29 mouse cellular contexts compared by ENCODE assay signal in the genomic region with DNA sequence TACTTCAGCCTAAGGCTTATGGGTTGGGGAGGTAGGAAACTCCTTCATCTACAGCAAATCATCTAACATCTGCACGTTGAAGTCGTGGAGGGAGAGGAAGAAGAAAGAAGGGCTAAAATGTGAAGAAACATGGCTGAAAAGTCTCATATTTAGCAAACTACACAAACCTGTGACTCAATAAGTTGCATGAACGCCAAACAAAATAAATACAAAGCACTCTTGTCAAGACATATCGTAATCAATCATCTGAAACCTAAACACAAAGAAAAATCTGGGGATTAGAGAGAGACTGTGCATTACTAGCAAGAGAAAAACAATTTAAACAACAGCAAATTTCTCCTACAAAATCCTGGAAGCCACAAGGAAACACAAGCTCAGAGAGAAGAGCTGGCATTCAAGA.
DNase-seq lines count a peak whose midpoint lies in the region; ATAC-seq and TF ChIP-seq lines count a peak whose summit lies in the region.
"Had no signal": no experiment of that assay in that cellular context is flagged by ENCODE, and none has a peak within 500 bp of the region (broad histone marks: within the 10 kb centered on the region; RNA-seq: fewer than 3 reads in every experiment).

No protein-coding gene starts in this region.

- H3K27ac ChIP-seq in embryonic facial prominence, embryonic 14.5 days (replicated peaks; ENCODE audit: low read depth, low read length): 0 out of 2 replicates have a peak overlapping the region, but pooled peaks have one; percentile 28
- H3K27ac ChIP-seq in limb, embryonic 14.5 days (replicated peaks; ENCODE audit: low read depth, low read length): no peak overlapping the region
- no peak overlapping the region for H3K27ac ChIP-seq in forebrain, embryonic 15.5 days (replicated peaks)
- H3K27ac ChIP-seq: heart, embryonic 13.5 days; hindbrain, postnatal 0 days; layer of hippocampus, adult 2 months; left cerebral cortex, adult 2 months; limb, embryonic 13.5 days; liver, embryonic 13.5 days; macrophage; stomach, embryonic 15.5 days had no signal

- 54% methylated on average over 4 of the region's 4 CpGs for WGBS in embryonic facial prominence, embryonic 14.5 days
- 87% methylated on average over 4 of the region's 4 CpGs for WGBS in limb, embryonic 14.5 days
- WGBS in forebrain, embryonic 15.5 days: 89% methylated on average over 4 of the region's 4 CpGs
- WGBS in lung, adult 2 months: 55% methylated on average over 4 of the region's 4 CpGs

- H3K4me2 ChIP-seq in embryonic facial prominence, embryonic 14.5 days (ENCODE audit: low read depth, low read length): no peak overlapping the region
- H3K4me2 ChIP-seq in limb, embryonic 14.5 days (replicated peaks; ENCODE audit: low read depth, low read length, severe bottlenecking): no peak overlapping the region
- H3K4me2 ChIP-seq in forebrain, embryonic 15.5 days (replicated peaks): no peak overlapping the region
- H3K4me2 ChIP-seq: heart, embryonic 13.5 days; limb, embryonic 13.5 days; liver, embryonic 13.5 days; stomach, embryonic 15.5 days had no signal

- TF ChIP-seq CTCF in lung, adult 2 months (IDR thresholded peaks at IDR 0.05; ENCODE audit: insufficient read depth, low read length): no peak

- H3K36me3 ChIP-seq in embryonic facial prominence, embryonic 14.5 days (ENCODE audit: control insufficient read depth, insufficient read depth, low read length): no peaks in the 10 kb centered on the region
- no peaks in the 10 kb centered on the region for H3K36me3 ChIP-seq in limb, embryonic 14.5 days (ENCODE audit: control insufficient read depth, insufficient read depth, low read length)
- no peaks in the 10 kb centered on the region for H3K36me3 ChIP-seq in forebrain, embryonic 15.5 days
- H3K36me3 ChIP-seq: heart, embryonic 13.5 days; limb, embryonic 13.5 days; liver, embryonic 13.5 days; stomach, embryonic 15.5 days had no signal

- no peak for ATAC-seq in embryonic facial prominence, embryonic 14.5 days (ENCODE audit: low read depth)
- ATAC-seq in limb, embryonic 14.5 days (ENCODE audit: low FRiP score, low read depth): no peak
- ATAC-seq in forebrain, embryonic 15.5 days (replicated peaks): no peak
- ATAC-seq: forebrain, postnatal 0 days; hindbrain, postnatal 0 days; intestine, embryonic 16.5 days had no signal

- no peaks in the 10 kb centered on the region for H3K27me3 ChIP-seq in embryonic facial prominence, embryonic 14.5 days (replicated peaks; ENCODE audit: control insufficient read depth, insufficient read depth, low read length)
- no peaks in the 10 kb centered on the region for H3K27me3 ChIP-seq in limb, embryonic 14.5 days (ENCODE audit: control insufficient read depth, insufficient read depth, low read length)
- H3K27me3 ChIP-seq in forebrain, embryonic 15.5 days: no peaks in the 10 kb centered on the region
- H3K27me3 ChIP-seq: heart, embryonic 13.5 days; limb, embryonic 13.5 days; liver, embryonic 13.5 days; stomach, embryonic 15.5 days had no signal

- no peak for TF ChIP-seq POLR2A in limb, embryonic 14.5 days (IDR thresholded peaks at IDR 0.05; ENCODE audit: borderline replicate concordance, extremely low read depth, insufficient read depth, insufficient read length)
- TF ChIP-seq POLR2A in lung, adult 2 months (IDR thresholded peaks at IDR 0.05; ENCODE audit: borderline replicate concordance, extremely low read depth, low read depth, low read length): no peak

- no peak overlapping the region for H3K9ac ChIP-seq in embryonic facial prominence, embryonic 14.5 days (ENCODE audit: low read depth, low read length)
- no peak overlapping the region for H3K9ac ChIP-seq in limb, embryonic 14.5 days (ENCODE audit: low read depth, low read length, severe bottlenecking)
- H3K9ac ChIP-seq in forebrain, embryonic 15.5 days (replicated peaks): no peak overlapping the region
- H3K9ac ChIP-seq: forebrain, postnatal 0 days; heart, embryonic 13.5 days; limb, embryonic 13.5 days; liver, embryonic 13.5 days; stomach, embryonic 15.5 days had no signal

- peaks cover 28% of the 10 kb centered on the region for H3K4me1 ChIP-seq in embryonic facial prominence, embryonic 14.5 days (ENCODE audit: control insufficient read depth, insufficient read depth, low read length)
- H3K4me1 ChIP-seq in limb, embryonic 14.5 days (ENCODE audit: control insufficient read depth, insufficient read depth, low read length): peaks cover 28% of the 10 kb centered on the region
- peaks cover 31% of the 10 kb centered on the region for H3K4me1 ChIP-seq in forebrain, embryonic 15.5 days
- no peaks in the 10 kb centered on the region for H3K4me1 ChIP-seq in lung, adult 2 months (ENCODE audit: control insufficient read depth, insufficient read depth, low read length)

- H3K9me3 ChIP-seq in embryonic facial prominence, embryonic 14.5 days (ENCODE audit: control insufficient read depth, low read length): no peaks in the 10 kb centered on the region
- no peaks in the 10 kb centered on the region for H3K9me3 ChIP-seq in limb, embryonic 14.5 days (ENCODE audit: control insufficient read depth, low read length)
- no peaks in the 10 kb centered on the region for H3K9me3 ChIP-seq in forebrain, embryonic 15.5 days
- H3K9me3 ChIP-seq: heart, embryonic 13.5 days; limb, embryonic 13.5 days; liver, embryonic 13.5 days; stomach, embryonic 15.5 days had no signal

- no peak overlapping the region for H3K4me3 ChIP-seq in embryonic facial prominence, embryonic 14.5 days (ENCODE audit: low read depth, low read length)
- H3K4me3 ChIP-seq in limb, embryonic 14.5 days (replicated peaks; ENCODE audit: low read length): no peak overlapping the region
- H3K4me3 ChIP-seq in forebrain, embryonic 15.5 days: no peak overlapping the region
- no peak overlapping the region for H3K4me3 ChIP-seq in lung, adult 2 months (replicated peaks; ENCODE audit: extremely low read depth, low read depth, low read length)
- H3K4me3 ChIP-seq: heart, embryonic 13.5 days; layer of hippocampus, adult 2 months; left cerebral cortex, adult 2 months; limb, embryonic 13.5 days; liver, embryonic 13.5 days; stomach, embryonic 15.5 days had no signal

- peak; percentile 53 for DNase-seq in 3134 (ENCODE audit: extremely low read depth, insufficient read length, low spot score)
- DNase-seq in 3T3-L1 (ENCODE audit: low read depth, low spot score): peak; percentile 95
- DNase-seq in embryonic facial prominence, embryonic 14.5 days (ENCODE audit: low spot score): peak; percentile 34
- peak; percentile 2 for DNase-seq in limb, embryonic 14.5 days (ENCODE audit: low spot score)
- no peak for DNase-seq in lung, adult 2 months
- DNase-seq: adrenal gland, postnatal 25 days; cerebellum, adult 11-12 months; cerebellum, adult 9-11 months; embryo, embryonic 11 days; forebrain, postnatal 0 days; heart, postnatal 10 days; kidney, adult 8-10 months; kidney, postnatal 25 days; liver, embryonic 13.5 days; lung, adult 18-20 months; lung, postnatal 10 days; midbrain, embryonic 14.5 days; right cerebral cortex, postnatal 25 days; thymus, adult 18-20 months; thymus, postnatal 4 days had no signal
